Comparison of ENCODE assay signal across 18 mouse cellular contexts in genomic region chr5:31929007-31929406, GRCm38 (mm10).
A peak's percentile ranks its signal among the peaks of the same experiment; 100 is the strongest.
DNase-seq lines count a peak whose midpoint lies in the region; ATAC-seq lines count a peak whose summit lies in the region.
"Had no signal": no experiment of that assay in that cellular context is flagged by ENCODE, and none has a peak within 500 bp of the region (broad histone marks: within the 10 kb centered on the region; RNA-seq: fewer than 3 reads in every experiment).

No protein-coding gene starts in this region.

- 19% methylated on average over 7 of the region's 7 CpGs for WGBS in forebrain, embryonic 14.5 days
- 59% methylated on average over 7 of the region's 7 CpGs for WGBS in forebrain, embryonic 11.5 days

- H3K4me2 ChIP-seq in forebrain, embryonic 14.5 days (ENCODE audit: low read length), result no peak overlapping the region
- H3K4me2 ChIP-seq in forebrain, embryonic 11.5 days (ENCODE audit: low read depth, low read length, severe bottlenecking), result no peak overlapping the region
- H3K4me2 ChIP-seq: heart, embryonic 12.5 days; limb, embryonic 15.5 days; lung, embryonic 15.5 days; midbrain, embryonic 12.5 days had no signal

- peak; percentile 72 for DNase-seq in forebrain, embryonic 14.5 days (ENCODE audit: low spot score)
- DNase-seq in forebrain, embryonic 11.5 days (ENCODE audit: low spot score), result no peak
- DNase-seq in lung, postnatal 36 days, result peak; percentile 28
- DNase-seq in lung, postnatal 10 days, result no peak
- DNase-seq in adipocyte (ENCODE audit: low spot score), result peak; percentile 13
- DNase-seq in layer of hippocampus, postnatal 10 days (ENCODE audit: low spot score in 2 of 2), result peak; percentile 32 to 43
- DNase-seq in thymus, postnatal 25 days, result no peak
- DNase-seq in adrenal gland, postnatal 36 days, result no peak
- DNase-seq: cerebellum, adult 11 months; gastrocnemius, adult 2 months; kidney, adult 9 months; spleen, adult 18-20 months had no signal

- H3K36me3 ChIP-seq in forebrain, embryonic 14.5 days (ENCODE audit: control insufficient read depth, insufficient read depth, low read length), result no peaks in the 10 kb centered on the region
- H3K36me3 ChIP-seq in forebrain, embryonic 11.5 days (ENCODE audit: control insufficient read depth, insufficient read depth, low read length), result no peaks in the 10 kb centered on the region
- H3K36me3 ChIP-seq: heart, embryonic 12.5 days; limb, embryonic 15.5 days; lung, embryonic 15.5 days; midbrain, embryonic 12.5 days had no signal

- no peak overlapping the region for H3K27ac ChIP-seq in forebrain, embryonic 14.5 days (ENCODE audit: low read depth, low read length)
- H3K27ac ChIP-seq in forebrain, embryonic 11.5 days (ENCODE audit: low read depth, low read length), result no peak overlapping the region
- H3K27ac ChIP-seq: gastrocnemius, adult 2 months; left cerebral cortex, adult 2 months; limb, embryonic 15.5 days; lung, embryonic 15.5 days; midbrain, embryonic 12.5 days had no signal

- H3K4me3 ChIP-seq in forebrain, embryonic 14.5 days (ENCODE audit: low read depth, low read length), result no peak overlapping the region
- no peak overlapping the region for H3K4me3 ChIP-seq in forebrain, embryonic 11.5 days (ENCODE audit: low read depth, low read length)
- H3K4me3 ChIP-seq: erythroblast, embryonic 14.5 days; gastrocnemius, adult 2 months; heart, embryonic 12.5 days; left cerebral cortex, adult 2 months; limb, embryonic 15.5 days; lung, embryonic 15.5 days; midbrain, embryonic 12.5 days had no signal

- peak; percentile 80; the same call in 1 of the 2 replicates for ATAC-seq in forebrain, embryonic 14.5 days
- no peak for ATAC-seq in forebrain, embryonic 11.5 days (replicated peaks; ENCODE audit: low FRiP score)

- no peaks in the 10 kb centered on the region for H3K9me3 ChIP-seq in forebrain, embryonic 14.5 days (replicated peaks; ENCODE audit: control insufficient read depth, low read length)
- no peaks in the 10 kb centered on the region for H3K9me3 ChIP-seq in forebrain, embryonic 11.5 days (ENCODE audit: control insufficient read depth, low read length)
- H3K9me3 ChIP-seq: heart, embryonic 12.5 days; limb, embryonic 15.5 days had no signal

- H3K4me1 ChIP-seq in forebrain, embryonic 14.5 days (ENCODE audit: control insufficient read depth, insufficient read depth, low read length), result peaks cover 3% of the 10 kb centered on the region; the same call in 1 of the 2 replicates
- no peaks in the 10 kb centered on the region for H3K4me1 ChIP-seq in forebrain, embryonic 11.5 days (replicated peaks; ENCODE audit: control insufficient read depth, insufficient read depth, low read length)
- H3K4me1 ChIP-seq: midbrain, embryonic 12.5 days had no signal

- H3K27me3 ChIP-seq in forebrain, embryonic 14.5 days (replicated peaks; ENCODE audit: control insufficient read depth, insufficient read depth, low read length), result no peaks in the 10 kb centered on the region
- H3K27me3 ChIP-seq in forebrain, embryonic 11.5 days (ENCODE audit: control insufficient read depth, insufficient read depth, low read length), result no peaks in the 10 kb centered on the region
- H3K27me3 ChIP-seq: heart, embryonic 12.5 days; limb, embryonic 15.5 days; lung, embryonic 15.5 days; midbrain, embryonic 12.5 days had no signal

- H3K9ac ChIP-seq in forebrain, embryonic 14.5 days (ENCODE audit: low read length), result no peak overlapping the region
- no peak overlapping the region for H3K9ac ChIP-seq in forebrain, embryonic 11.5 days (ENCODE audit: low read length)
- H3K9ac ChIP-seq: heart, embryonic 12.5 days; limb, embryonic 15.5 days; lung, embryonic 15.5 days; midbrain, embryonic 12.5 days had no signal

Comparison
In these comparisons a context has a peak if more than half of its experiments do, and no peak if none do; other contexts are left out.
1. DNase-seq: peak in forebrain, embryonic 14.5 days (single experiment), lung, postnatal 36 days (single experiment), adipocyte (single experiment) and layer of hippocampus, postnatal 10 days (2 of 2); none in forebrain, embryonic 11.5 days (single experiment), lung, postnatal 10 days (single experiment), thymus, postnatal 25 days (single experiment) and adrenal gland, postnatal 36 days (0 of 2).